Mouse (Mus musculus): Measurements from ENCODE around the gene Nabp2.

Nabp2 gene

DNA sequence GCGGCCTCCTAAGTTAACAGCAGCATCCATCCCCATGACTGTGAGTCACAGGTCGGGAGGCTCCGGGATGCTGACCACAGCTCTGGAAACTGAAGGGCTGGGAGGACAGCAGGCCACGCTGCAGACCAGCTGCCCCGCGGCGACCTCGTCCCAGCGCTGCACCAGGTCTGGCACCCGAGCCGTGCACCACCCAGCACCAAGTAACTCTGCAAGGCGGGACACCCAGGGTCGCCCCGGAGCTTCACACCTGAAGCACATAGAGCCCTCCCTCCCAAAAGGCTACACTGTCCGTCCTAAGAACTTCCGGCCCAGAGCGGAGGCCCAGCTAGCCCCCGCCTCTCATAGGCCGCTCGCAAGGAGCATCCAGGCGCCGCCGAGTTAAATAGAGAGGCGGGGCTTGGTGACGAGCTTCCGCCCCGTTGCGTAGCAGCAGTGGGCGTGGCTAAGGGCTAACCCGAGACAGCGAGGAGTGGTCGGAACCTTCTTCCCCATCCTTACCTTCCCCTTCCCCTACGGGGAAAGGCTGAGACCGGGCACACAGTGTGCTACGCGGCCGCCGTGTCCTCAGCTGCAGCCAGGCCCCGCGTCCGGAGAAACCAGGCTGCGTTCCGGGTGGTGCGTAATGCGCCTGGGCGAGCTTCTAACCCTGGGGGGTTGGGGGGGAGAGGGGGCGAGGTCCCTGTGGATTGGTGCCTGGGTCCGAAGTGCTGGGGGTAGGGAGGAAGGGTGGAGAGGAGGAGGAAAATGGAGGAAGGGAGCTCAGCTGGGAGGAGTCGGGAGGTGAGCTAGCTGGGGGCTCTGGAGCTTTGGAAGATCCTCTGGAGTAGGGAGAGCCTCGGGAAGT lies at the start of gene Nabp2, which contains the start of gene Rnf41:
Gene Nabp2, minus strand, starts transcription at position 282 of the 844 bp plus-strand sequence.
Gene Rnf41, plus strand, starts transcription at position 447 of the 844 bp plus-strand sequence.
- DNase-seq (ENCODE audit: extremely low spot score, low spot score): peak; percentile 98

DNA sequence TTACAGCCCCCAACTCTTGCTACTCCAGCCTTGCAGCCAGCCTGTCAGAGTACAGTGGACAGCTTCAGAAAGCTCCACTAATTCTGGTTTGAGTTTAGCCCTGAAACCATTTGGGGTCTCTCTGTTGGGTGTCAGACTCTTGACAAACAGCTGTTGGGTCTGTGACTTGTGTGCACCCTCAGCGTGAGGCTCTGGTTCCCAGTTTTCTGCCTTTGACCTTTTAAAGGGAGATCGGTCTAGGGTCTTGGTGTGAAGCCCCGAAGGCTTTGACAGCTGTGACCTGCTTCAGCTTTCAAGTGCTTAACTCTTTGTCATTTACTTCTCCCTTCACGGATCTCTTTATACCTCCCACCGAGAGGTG lies 49.0 kb upstream of the Nabp2 start:
- peak; percentile 40 for DNase-seq (ENCODE audit: extremely low spot score, low spot score)

DNA sequence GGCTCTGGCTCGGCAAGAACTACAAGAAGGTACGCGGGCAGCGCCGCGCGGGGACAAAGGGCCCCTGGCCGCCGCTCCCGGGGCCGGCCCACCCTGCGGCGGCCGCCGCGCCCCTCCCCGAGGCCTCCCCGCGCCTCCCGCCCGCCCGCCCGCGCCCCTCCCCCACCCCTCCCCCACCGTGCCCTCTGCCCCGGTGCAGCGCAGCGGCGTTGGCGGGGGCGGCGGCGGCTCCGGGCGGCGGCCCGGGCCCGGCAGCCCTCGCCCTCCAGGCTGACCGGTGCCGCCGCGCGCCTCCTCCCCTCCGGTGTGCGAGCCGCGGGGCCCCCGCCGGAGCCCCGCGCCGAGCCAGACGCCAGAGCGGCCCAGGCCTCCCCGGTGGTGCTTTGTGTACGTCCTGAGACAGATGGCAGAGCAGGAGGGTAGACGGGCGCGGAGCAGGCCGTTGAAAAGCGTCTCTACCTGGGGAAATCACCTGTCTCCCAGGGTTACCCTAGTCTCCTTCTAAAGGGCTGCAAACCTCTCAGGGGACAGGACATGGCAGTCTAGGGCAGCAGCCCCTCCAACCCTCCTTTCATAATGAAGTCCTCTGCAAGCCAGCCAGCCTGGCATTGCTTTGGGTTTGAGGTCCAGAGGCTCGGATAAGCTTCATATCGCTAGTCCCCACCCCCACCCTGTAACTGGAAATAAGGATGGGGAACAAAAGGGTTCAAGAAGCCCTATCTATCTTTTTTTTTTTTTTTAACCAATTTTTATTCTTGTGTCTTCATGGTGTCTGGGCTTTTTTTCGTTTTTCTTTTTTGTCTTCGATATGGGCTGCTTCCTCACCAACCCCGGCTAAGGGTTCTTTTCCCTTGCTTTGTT lies 48.3 kb upstream of the Nabp2 start:
- DNase-seq (ENCODE audit: extremely low spot score, low spot score): peak; percentile 76

GRCm38 (mm10) chr10:128458719-128459408 lies 47.6 kb upstream of the Nabp2 start, which contains the start of gene Smarcc2:
Smarcc2 (plus strand) TSS chr10:128459248.
- DNase-seq (ENCODE audit: extremely low spot score, low spot score): peak; percentile 80

DNA sequence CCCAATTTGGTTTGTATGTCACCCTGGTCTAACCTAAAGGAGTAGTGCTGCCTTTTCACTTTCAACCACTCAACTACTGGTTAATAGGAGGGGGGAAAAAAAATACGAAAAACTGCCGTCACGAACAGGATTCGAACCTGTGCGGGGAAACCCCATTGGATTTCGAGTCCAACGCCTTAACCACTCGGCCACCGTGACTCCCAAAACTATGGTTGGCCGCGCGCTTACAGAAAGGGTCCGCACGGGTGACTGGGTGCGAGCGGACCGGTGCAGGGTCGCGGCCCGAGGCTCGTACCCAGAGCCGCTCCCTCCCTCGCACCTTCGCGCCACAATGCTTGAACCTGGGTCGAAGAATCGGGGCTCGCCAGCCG lies 47.0 kb upstream of the Nabp2 start:
- DNase-seq (ENCODE audit: extremely low spot score, low spot score): peak; percentile 98

- DNase-seq (ENCODE audit: extremely low spot score, low spot score): no peak
Measured at GRCm38 (mm10) chr10:128457676-128458075, 46.4 kb upstream of the Nabp2 start.

DNA sequence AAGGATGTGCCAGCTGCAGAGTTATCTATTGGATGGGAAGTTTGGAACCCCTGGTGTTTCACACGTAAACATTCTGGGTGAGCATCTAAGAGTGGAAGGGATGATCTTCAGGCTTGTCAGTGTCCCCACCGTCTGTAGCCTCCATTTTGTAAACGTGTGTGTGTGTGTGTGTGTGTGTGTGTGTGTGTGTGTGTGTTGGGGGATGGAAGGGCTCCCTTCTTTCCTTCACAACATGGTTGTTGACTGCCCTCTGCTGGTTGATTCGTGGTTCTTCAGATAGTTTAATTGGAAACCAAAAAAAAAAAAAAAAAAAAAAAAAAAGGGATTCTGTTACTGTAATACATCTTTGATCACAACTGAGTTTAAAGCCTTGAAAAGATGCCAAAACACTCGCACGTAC lies 44.0 kb upstream of the Nabp2 start:
- DNase-seq (ENCODE audit: extremely low spot score, low spot score): peak; percentile 72

DNA sequence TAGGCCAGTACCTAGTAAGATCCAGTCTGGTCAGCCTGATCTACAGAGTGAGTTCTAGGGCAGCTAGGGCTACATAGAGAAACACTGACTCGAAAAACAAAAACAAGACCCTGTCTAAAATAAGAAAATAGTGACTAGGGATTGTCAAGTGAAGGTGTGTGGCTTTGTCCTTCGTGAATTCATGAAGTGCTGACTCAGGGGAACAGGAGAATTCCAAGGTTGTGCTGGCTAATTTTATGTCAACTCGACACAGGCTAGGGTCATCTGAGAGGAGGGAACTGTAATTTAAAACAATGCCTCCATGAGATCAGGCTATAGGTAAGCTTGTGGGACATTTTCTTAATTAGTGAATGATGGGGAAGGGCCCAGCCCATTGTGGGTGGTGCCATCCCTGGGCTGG lies 43.2 kb upstream of the Nabp2 start:
- no peak for DNase-seq (ENCODE audit: extremely low spot score, low spot score)

- DNase-seq (ENCODE audit: extremely low spot score, low spot score): no peak
Measured at GRCm38 (mm10) chr10:128451014-128451413, 39.7 kb upstream of the Nabp2 start.

DNA sequence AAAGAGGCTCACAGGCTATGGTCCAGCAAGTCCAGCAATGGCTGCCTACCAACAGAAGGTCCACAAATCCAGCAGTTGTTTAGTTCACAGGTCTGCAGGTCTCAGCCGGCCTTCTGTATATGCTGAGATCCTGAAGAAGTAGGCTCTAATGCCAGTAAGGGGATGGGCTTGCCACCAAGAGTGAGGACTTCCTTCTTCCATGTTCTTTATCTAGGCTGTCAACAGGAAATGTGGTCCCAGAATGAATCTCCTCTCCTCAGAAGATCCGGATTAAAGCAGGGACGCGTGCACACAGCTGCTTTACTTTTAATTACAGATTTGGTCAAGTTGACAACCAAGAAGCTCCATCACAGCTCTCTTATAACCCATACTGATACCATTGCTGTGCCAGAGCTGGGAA lies 34.1 kb upstream of the Nabp2 start:
- DNase-seq (ENCODE audit: extremely low spot score, low spot score): no peak

DNA sequence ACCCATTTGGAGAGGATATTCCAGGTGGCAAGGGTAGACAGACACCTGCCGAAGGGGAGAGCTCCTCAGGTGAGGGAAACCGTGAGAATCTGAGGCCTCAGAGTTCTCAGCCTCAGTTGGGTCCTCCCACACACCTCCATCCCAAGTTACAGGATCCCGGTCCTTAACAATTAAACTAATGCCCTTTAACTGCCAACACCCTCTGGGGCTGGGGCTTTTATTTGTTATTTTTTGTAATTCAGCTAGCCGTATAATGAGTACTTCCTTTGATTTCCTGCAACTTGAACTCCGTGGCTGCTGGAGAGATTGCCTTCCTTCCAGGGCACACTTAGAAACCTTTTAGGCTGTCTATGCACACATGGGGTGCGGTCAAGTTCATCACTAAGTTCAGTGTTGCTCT lies 33.1 kb upstream of the Nabp2 start:
- no peak for DNase-seq (ENCODE audit: extremely low spot score, low spot score)

DNA sequence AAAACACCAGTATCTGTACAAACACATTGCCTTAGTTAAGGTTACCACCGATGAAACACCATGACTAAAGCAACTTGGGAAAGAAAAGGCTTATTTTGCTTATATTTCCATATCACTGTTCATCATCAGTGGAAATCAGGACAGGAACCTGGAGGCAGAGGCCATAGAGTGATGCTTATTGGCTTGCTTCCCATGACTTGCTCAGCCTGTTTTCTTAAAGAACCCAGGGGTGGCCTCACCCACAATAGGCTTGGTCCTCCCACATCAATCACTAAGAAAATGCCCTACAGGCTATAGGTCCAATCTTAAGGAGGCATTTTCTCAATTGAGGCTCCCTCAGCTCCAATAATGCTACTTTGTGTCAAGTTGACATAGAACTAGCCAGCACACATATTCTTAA lies 31.4 kb upstream of the Nabp2 start:
- no peak for DNase-seq (ENCODE audit: extremely low spot score, low spot score)

DNA sequence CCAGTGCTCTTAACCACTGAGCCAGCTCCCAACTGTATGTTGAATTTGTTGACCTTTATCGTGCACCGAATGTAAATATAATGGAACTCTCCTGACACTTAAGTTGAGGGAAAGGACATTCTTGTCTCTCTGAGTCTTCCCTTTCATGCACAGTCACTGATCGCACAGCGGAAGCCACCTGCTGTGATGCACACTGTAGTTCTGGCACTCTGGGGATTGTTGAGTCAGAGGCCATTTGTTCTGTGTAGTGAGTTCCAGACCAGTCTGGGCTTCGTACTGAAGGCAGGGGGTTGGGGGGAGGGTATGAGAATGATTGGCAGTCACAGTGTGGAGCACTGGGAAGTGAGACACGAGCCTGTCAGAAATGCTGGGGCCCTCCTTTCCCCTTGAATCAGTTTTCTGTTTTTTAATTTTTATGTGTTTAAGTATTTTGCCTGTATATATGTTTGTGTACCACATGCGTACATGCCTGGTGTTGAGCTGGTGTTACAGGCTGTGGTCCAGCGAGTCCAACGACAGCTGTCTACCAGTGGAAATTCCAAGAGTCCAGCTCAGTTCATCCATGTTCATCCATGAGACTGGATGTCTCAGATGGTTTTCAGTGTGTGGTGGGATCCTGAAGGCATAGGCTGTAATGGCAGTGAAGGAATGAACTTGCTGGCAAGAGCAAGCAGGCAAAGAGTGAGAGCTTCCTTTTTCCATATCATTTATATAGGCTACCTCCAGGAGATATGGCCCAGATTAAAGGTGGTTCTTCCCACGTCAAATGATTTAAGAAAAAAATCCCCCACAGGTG lies 30.2 kb upstream of the Nabp2 start:
- DNase-seq (ENCODE audit: extremely low spot score, low spot score): no peak

GRCm38 (mm10) chr10:128440407-128440806 lies 29.1 kb upstream of the Nabp2 start:
- no peak for DNase-seq (ENCODE audit: extremely low spot score, low spot score)

GRCm38 (mm10) chr10:128438675-128439279 lies 27.5 kb upstream of the Nabp2 start:
- DNase-seq (ENCODE audit: extremely low spot score, low spot score): no peak

GRCm38 (mm10) chr10:128436376-128436775 lies 25.1 kb upstream of the Nabp2 start:
- DNase-seq (ENCODE audit: extremely low spot score, low spot score): no peak

DNA sequence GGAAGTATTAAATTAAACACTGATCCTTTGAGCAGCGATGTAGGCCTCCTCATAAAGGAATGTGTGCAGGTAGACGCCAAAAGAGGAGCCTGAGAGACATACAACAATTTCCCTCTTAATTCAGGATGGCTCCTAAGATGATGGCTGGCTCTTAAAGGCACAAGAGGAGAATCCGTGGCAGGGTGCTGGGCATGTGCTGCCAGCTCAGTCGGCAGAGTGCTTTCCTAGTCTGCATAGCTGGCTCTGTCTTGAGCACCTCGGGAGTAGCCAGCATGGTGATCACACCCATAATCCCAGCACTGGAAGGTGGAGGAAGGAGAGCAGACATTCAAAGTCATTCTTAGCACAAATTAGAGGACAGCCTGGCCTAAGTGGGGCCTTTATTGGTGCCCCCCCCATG lies 24.6 kb upstream of the Nabp2 start:
- DNase-seq (ENCODE audit: extremely low spot score, low spot score): no peak

DNA sequence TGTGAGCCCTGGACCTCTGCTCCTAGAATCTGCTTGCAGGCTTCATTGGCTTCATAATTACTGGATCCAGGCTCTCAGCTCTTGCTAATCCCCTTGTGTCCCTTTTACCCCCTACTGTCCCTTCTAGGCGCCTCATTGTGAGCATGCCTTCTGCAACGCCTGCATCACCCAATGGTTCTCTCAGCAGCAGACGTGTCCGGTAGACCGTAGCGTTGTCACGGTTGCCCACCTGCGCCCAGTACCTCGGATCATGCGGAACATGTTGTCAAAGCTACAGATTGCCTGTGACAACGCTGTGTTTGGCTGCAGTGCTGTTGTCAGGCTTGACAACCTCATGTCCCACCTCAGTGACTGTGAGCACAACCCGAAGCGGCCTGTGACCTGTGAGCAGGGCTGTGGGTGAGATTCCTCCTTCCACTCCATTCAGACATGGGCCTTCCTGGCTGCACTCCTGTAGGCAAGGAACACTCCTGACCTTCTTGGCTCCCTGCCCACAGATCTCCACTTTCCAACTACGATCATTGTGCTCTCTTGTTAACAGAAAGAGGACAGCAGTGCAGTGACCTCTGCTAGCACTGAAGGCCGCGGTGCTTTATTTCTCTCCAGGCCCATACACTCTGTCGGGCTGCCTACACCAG lies 24.0 kb upstream of the Nabp2 start:
- no peak for DNase-seq (ENCODE audit: extremely low spot score, low spot score)

DNA sequence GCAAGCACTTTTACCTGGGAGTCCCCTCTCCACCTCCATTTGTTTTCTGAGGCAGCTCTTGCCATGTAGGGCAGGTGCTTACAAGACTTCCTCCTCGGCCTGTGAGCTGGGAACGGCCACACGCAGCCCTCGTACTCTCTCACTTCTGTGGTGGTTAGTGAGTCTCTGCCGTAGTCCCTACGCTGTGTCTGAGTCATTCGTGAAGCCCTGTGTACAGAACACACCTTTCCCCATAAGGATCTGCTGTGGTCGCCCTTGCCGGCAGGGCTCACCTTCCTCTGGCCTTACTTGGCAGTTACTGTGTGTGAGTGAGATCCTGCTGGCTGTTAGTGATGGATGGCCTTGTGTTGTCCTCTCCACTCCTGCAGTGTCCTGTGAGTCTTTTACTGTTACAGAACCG lies 23.4 kb upstream of the Nabp2 start:
- no peak for DNase-seq (ENCODE audit: extremely low spot score, low spot score)

DNA sequence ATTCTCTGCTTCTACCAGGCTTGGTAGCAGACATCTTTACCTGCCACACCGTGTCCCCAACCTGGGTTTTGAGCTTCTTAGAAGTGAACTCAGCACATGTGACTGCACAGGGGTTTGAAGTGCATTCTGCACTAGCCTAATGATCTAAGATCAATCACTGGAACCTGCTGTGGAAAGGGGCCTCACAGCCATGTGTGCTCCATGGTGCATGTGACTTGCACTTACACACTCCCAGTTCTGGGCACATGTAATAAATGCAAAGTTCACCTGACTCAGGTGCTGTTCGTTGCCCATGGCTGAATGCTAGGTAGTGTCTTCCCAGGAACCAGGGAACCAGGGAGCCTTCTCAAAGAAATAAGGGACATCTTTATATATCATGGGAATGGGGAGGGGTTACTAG lies 22.1 kb upstream of the Nabp2 start:
- no peak for DNase-seq (ENCODE audit: extremely low spot score, low spot score)

All from neural tube, embryonic 10.5 days (tissue).